Mouse (Mus musculus): Measurements from ENCODE around the gene 4930404H24Rik.

GRCm38 (mm10) chr2:153478583-153478982 is 14.0 kb upstream of the 4930404H24Rik start:
- TF ChIP-seq POLR2A (IDR thresholded peaks at IDR 0.05; ENCODE audit: insufficient read length, low read depth) = no peak
- TF ChIP-seq E2F4 (IDR thresholded peaks at IDR 0.05; ENCODE audit: insufficient read depth) = no peak
- TF ChIP-seq TCF12 (IDR thresholded peaks at IDR 0.05; ENCODE audit: insufficient read depth, poor library complexity, severe bottlenecking) = no peak
- TF ChIP-seq USF1 (IDR thresholded peaks at IDR 0.05; ENCODE audit: low read depth) = no peak
- TF ChIP-seq MYOD1 (IDR thresholded peaks at IDR 0.05; ENCODE audit: control insufficient read depth in 1 of 3, insufficient read length in 2 of 3, low read depth in 2 of 3) = no peak
- no peak for TF ChIP-seq SRF (IDR thresholded peaks at IDR 0.05; ENCODE audit: control insufficient read depth, insufficient read length, low read depth)

Data from myocyte (in vitro differentiated cells).